Mouse (Mus musculus) G1E (cell line): ENCODE measurements around the gene Bola1.

Experiments used
- CTCF ChIP-seq: IDR thresholded peaks from 2 replicates; pipeline ENCODE4 v1.5.1; 2012; ENCODE audit warnings: low read depth, low read length, inconsistent platforms, mixed read lengths
- GATA1 ChIP-seq: IDR thresholded peaks from 2 replicates; pipeline ENCODE4 v1.6.1; 2012; ENCODE audit warnings: borderline replicate concordance, low read length, inconsistent platforms, mixed read lengths
- POLR2AphosphoS5 ChIP-seq: IDR thresholded peaks from 2 replicates; pipeline ENCODE4 v1.6.1; 2012; ENCODE audit warnings: low read depth, low read length, inconsistent platforms; ENCODE audit not compliant: insufficient replicate concordance

- TF ChIP-seq CTCF (no peak), POLR2AphosphoS5 (peak; percentile 85; the same call in 1 of the 2 replicates), GATA1 (no peak)
Measured at GRCm38 (mm10) chr3:96237904-96238511, 18.5 kb upstream of the Bola1 start.
